Mouse (Mus musculus): ENCODE data around the gene Nup50. TPM values are rescaled to one million over a fixed set of nuclear protein-coding genes. Genes with fewer than 3 reads are reported as not detected.
A peak's percentile ranks its signal among the peaks of the same experiment; 100 is the strongest.

The Nup50 gene
- total RNA-seq, 2 experiments from 2014 or later: 31.5 to 31.7 TPM

- no peak for DNase-seq (ENCODE audit: low spot score in 2 of 2)
Observed at GRCm38 (mm10) chr15:84948990-84949389, 25.8 kb downstream of the Nup50 start.

- no peak for DNase-seq (ENCODE audit: low spot score in 2 of 2)
Observed at GRCm38 (mm10) chr15:84950053-84950452, 26.8 kb downstream of the Nup50 start.

- no peak for DNase-seq (ENCODE audit: low spot score in 2 of 2)
Observed at GRCm38 (mm10) chr15:84953259-84953658, 30.0 kb downstream of the Nup50 start.

GRCm38 (mm10) chr15:84957851-84958250, 34.6 kb downstream of the Nup50 start:
- DNase-seq (ENCODE audit: low spot score in 2 of 2): peak; percentile 74 to 76

GRCm38 (mm10) chr15:84958331-84958730, 35.1 kb downstream of the Nup50 start:
- no peak for DNase-seq (ENCODE audit: low spot score in 2 of 2)

DNA sequence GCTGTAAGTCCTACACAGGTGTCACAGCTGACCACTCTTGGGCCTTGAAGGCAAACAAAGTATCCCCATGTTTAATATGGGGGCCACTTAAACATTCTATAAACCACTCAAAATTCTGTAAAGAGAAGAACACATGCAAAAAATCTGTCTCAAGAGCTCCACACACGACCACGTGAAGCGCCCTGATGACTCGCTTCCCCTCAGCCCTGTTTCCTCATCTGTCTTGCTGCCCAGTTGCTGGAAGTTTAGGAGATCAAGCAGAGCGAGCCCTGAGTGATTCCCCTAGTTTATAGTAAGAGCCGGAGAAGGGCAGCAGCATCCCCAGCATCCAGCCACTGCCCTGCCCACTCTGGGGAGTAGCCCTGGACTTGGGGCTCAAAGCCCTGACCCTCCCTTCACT, 36.7 kb downstream of the Nup50 start:
- no peak for DNase-seq (ENCODE audit: low spot score in 2 of 2)

GRCm38 (mm10) chr15:84960692-84961091, 37.5 kb downstream of the Nup50 start:
- peak in 1 of 2 experiments; percentile 52 for DNase-seq (ENCODE audit: low spot score in 2 of 2)

DNA sequence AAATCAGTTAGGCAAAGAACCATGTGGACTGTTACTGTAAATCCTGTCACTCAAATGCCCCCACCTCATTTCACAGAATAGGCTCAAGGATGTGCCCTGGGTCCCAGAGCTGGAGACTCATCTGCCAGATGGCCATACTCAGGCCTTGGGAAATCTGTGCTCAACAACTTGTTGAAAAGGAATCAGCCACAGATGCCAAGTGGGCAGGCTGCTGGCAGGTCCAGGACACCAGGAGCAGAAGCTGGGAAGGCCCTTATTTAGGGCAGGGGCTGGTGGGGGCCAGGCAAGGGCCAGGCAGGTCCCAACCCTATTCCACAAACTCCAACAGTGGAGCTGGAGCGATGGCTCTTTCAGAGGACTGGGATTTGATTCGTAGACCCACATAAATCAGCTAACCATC, 39.3 kb downstream of the Nup50 start:
- no peak for DNase-seq (ENCODE audit: low spot score in 2 of 2)

GRCm38 (mm10) chr15:84964771-84965170, 41.6 kb downstream of the Nup50 start:
- no peak for DNase-seq (ENCODE audit: low spot score in 2 of 2)

GRCm38 (mm10) chr15:84965575-84966360, 42.6 kb downstream of the Nup50 start:
- DNase-seq (ENCODE audit: low spot score in 2 of 2): peak in 1 of 2 experiments; percentile 51

DNA sequence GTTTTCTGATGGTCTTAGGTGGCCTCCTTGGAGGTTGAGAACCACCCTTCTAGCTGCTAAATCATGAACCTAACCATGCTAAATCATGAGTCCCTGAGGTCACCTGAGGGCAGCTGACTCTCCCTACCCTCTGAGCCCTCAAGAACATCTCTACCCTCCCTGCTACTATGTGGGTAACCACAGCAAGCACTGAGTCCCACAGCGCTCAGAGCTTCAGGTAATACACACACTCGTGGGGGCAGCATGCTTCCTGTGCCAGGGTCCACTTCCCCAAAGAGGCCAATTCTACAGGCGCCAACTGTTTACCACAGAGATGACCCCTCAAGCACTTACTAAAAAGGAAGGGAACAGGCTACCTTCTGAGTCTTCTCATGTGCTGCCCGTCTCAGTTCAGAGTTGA, 45.3 kb downstream of the Nup50 start:
- DNase-seq (ENCODE audit: low spot score in 2 of 2): no peak

DNA sequence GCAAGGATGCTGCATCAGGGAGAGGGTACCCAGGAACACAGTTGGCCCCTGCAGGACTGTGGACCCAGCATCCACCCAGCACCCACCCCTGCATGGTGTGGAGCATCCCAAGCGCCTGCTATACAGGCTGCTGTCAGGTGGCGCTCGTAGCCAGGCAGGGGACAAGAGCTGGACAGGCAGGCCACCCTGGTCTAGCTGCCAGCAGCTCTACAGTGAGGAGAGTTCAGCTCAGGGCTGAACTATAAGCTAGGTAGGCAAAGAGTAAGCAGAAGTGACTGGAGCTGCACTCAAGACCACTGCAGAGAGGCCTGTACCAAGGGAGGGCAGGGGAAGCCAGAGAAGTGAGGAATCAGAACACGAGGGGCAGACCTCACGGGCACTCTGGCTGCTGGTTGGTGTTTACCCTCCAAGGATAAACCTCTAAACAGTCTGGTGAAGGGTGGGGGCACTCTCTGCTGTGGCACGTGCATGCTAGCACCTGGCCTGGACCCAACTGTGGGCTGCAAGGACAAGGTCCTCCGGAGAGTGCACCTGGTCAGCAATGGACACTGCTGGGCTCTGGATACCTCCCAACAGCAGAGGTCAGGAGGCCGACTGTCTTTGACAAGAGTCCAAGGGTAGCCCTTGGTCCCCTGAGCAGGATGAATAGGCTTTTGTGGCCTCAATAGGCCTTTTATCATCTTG, 49.8 kb downstream of the Nup50 start:
- DNase-seq (ENCODE audit: low spot score in 2 of 2): peak; percentile 54 to 57

GRCm38 (mm10) chr15:84973544-84973871, 50.3 kb downstream of the Nup50 start:
- DNase-seq (ENCODE audit: low spot score in 2 of 2): no peak

DNA sequence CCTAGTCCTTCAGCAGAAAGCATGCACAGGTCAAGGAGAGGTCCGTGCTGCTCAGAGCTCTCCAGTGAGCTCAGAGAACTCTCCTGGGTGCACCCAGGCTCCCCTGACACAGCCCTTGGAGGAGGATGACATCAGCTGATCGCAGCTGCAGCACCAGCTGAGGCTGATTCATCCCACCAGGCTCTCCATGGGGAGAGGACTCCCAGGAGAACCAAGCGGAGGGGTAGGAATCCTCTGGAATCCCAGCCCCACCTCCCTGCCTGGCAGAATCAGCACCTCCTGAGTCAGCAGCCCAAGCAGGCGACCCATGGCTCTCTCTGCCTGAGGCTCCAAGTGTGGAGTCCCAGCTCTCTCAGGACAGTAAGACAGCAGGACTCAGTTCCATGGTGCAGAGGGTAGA, 52.5 kb downstream of the Nup50 start:
- DNase-seq (ENCODE audit: low spot score in 2 of 2): no peak

- DNase-seq (ENCODE audit: low spot score in 2 of 2): no peak
Observed at GRCm38 (mm10) chr15:84981609-84982313, 58.5 kb downstream of the Nup50 start.

DNA sequence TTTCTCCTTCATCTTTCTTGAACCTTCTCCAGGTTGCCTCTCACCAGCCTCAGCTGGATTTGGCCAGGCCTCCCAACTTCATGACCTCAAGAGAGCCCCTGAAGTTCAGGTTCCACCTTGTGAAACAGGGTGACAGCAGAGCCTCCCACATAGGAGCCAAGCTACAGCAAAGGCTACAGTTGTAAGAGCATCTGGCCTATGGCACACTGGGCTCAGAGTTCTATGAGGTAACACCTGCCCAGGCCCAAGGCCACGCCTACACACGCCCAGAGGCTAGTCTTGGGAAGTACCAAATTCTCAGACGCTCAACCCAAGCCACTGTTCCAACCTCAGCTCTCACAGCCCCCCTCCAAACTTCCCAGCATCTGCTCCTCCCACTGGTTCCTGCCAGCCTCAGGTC, 59.7 kb downstream of the Nup50 start:
- no peak for DNase-seq (ENCODE audit: low spot score in 2 of 2)

- no peak for DNase-seq (ENCODE audit: low spot score in 2 of 2)
Observed at GRCm38 (mm10) chr15:84983721-84984120, 60.5 kb downstream of the Nup50 start.

GRCm38 (mm10) chr15:84985516-84986160, 62.4 kb downstream of the Nup50 start:
- no peak for DNase-seq (ENCODE audit: low spot score in 2 of 2)

- no peak for DNase-seq (ENCODE audit: low spot score in 2 of 2)
Observed at GRCm38 (mm10) chr15:84986171-84987019, 63.2 kb downstream of the Nup50 start.

DNA sequence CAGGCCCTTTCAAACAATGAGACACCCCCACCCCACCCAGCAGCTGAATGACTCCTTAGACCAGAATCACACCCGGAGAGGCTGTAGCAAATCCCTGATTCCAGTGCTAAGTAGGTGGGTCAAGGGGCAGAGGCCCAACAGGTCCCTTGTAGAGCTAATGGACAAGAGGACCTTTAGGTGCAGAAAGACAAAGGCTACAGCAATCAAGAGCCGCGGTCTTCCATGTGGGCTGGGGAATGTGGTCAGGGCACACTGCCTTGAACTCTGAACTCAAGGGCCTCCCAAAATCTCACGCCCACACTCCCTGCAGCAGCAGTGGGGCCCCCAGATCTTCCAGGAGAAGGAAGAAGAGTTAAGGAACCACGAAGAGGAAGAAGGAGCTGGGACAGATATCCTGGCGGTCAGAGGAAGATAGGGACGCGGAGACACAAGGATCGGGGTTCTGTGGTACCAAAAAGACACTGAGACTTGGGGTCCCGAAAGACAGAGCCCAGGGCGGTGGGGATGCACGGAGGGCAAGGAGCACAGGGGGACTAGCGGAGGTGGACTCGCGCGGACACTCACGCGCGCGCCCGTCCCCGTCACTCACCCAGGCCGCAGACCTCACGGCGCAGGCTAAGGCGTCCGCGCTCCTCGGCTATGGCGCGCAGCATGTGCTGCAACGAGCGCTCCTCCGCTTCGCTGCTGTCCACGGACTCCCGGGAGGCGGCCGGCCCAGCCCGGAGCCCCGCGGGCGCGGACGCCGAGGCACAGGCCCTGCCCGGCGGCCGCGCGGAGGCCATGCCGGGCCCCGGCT, 64.0 kb downstream of the Nup50 start:
- DNase-seq (ENCODE audit: low spot score in 2 of 2): peak in 1 of 2 experiments; percentile 57
